Mouse (Mus musculus): ENCODE results near the gene Cdk2ap2.

DNA sequence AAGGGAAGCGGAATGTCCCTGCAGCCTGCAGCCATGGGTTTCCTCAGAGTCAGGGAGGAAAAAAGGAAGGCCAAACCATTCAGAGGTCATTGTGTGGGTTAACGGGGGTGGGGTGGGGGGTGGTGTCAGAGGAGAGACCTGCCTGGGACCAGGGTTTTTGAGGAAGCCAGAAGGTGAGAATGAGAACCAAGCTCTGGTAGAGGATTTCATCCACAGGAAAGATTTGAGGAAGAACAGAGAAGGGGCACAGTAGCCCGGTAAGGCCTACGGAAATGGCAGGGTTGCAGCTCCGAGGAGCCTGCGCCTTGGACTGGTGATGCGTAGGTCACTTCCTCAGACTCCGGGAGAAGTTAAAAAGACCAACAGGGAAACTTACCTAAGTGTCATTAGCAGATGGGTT lies 26.2 kb upstream of the Cdk2ap2 start:
- TF ChIP-seq POLR2A (IDR thresholded peaks at IDR 0.05; ENCODE audit: low read depth, low read length), result no peak
- TF ChIP-seq CTCF (IDR thresholded peaks at IDR 0.05; ENCODE audit: borderline replicate concordance, insufficient read depth, low read length), result no peak

Measured in embryonic fibroblast, embryonic 13.5 days (primary cell).